Mouse (Mus musculus) limb, embryonic 14.5 days (tissue): ENCODE data around the gene Lrrk1. TPM values are rescaled to one million over a fixed set of nuclear protein-coding genes. Genes with fewer than 3 reads are reported as not detected.
A peak's percentile ranks its signal among the peaks of the same experiment; 100 is the strongest.

Experiments used
- ATAC-seq: fragments of 200-750 bp; cut with Nextera tagmentation; 2 replicates; pipeline ENCODE4 v1.8.0; 2017; ENCODE audit warnings: low read depth, moderate number of reproducible peaks, moderate TSS enrichment; ENCODE audit not compliant: low FRiP score
- DNase-seq: peaks from one replicate; pipeline ENCODE4 v3.0.0-alpha.2; 2015; ENCODE audit warnings: low spot score
- H3K27ac ChIP-seq: fragments of 300-500 bp; sonication (generic); replicated peaks from 2 replicates; pipeline ENCODE4 v1.5.1; 2014; ENCODE audit warnings: low read depth, mild to moderate bottlenecking, low read length, moderate library complexity, mixed read lengths
- H3K27me3 ChIP-seq: fragments of 300-500 bp; sonication (generic); 2 replicates; pipeline ENCODE4 v1.6.1; 2014; ENCODE audit warnings: low read length, mixed read lengths; ENCODE audit not compliant: control insufficient read depth, insufficient read depth
- H3K36me3 ChIP-seq: fragments of 300-500 bp; sonication (generic); 2 replicates; pipeline ENCODE4 v1.6.1; 2014; ENCODE audit warnings: mild to moderate bottlenecking, low read length, moderate library complexity, mixed read lengths; ENCODE audit not compliant: control insufficient read depth, insufficient read depth
- H3K4me1 ChIP-seq: fragments of 300-500 bp; sonication (generic); 2 replicates; pipeline ENCODE4 v1.6.1; 2014; ENCODE audit warnings: antibody characterized with exemption, low read length, mixed read lengths; ENCODE audit not compliant: control insufficient read depth, insufficient read depth
- H3K4me2 ChIP-seq: fragments of 300-500 bp; sonication (generic); replicated peaks from 2 replicates; pipeline ENCODE4 v1.6.1; 2014; ENCODE audit warnings: low read depth, mild to moderate bottlenecking, low read length, moderate library complexity; ENCODE audit not compliant: severe bottlenecking
- H3K4me3 ChIP-seq: fragments of 300-500 bp; sonication (generic); replicated peaks from 2 replicates; pipeline ENCODE4 v1.5.1; 2014; ENCODE audit warnings: low read length
- H3K9ac ChIP-seq: fragments of 300-500 bp; sonication (generic); 2 replicates; pipeline ENCODE4 v1.6.1; 2014; ENCODE audit warnings: mild to moderate bottlenecking, low read depth, low read length, moderate library complexity; ENCODE audit not compliant: severe bottlenecking
- H3K9me3 ChIP-seq: fragments of 300-500 bp; sonication (generic); 2 replicates; pipeline ENCODE4 v1.6.1; 2016; ENCODE audit warnings: low read length; ENCODE audit not compliant: control insufficient read depth
- POLR2A ChIP-seq: fragments of 200-500 bp; IDR thresholded peaks from 2 replicates; pipeline ENCODE4 v1.8.0; 2012; ENCODE audit warnings: inconsistent platforms, mild to moderate bottlenecking, moderate library complexity, borderline replicate concordance; ENCODE audit not compliant: insufficient read depth, insufficient read length; ENCODE audit errors: extremely low read depth
- WGBS: fragments of 180-500 bp; shearing (Covaris S2); extraction: QIAGEN DNeasy Blood & Tissue Kit; methylation state at CpG from one replicate; pipeline ENCODE4 v1.1.7; 2014; 5-methylcytosine and 5-hydroxymethylcytosine counted together
- polyA plus RNA-seq, 2 experiments: library from polyadenylated mRNA; depleted of rRNA in 1 of 2; stranded (reverse) in 1 of 2; unstranded in 1 of 2; fragments of >200 nt; fragmentation: Nextera tagmentation in 1 of 2; extraction: Ambion mirVana in 1 of 2; gene quantifications; 2 replicates each; pipeline versions ENCODE4 v1.2.1 to v1.2.3; 2012 to 2014

The Lrrk1 gene
- polyA plus RNA-seq, 2 experiments = 13.1 to 16.1 TPM

DNA sequence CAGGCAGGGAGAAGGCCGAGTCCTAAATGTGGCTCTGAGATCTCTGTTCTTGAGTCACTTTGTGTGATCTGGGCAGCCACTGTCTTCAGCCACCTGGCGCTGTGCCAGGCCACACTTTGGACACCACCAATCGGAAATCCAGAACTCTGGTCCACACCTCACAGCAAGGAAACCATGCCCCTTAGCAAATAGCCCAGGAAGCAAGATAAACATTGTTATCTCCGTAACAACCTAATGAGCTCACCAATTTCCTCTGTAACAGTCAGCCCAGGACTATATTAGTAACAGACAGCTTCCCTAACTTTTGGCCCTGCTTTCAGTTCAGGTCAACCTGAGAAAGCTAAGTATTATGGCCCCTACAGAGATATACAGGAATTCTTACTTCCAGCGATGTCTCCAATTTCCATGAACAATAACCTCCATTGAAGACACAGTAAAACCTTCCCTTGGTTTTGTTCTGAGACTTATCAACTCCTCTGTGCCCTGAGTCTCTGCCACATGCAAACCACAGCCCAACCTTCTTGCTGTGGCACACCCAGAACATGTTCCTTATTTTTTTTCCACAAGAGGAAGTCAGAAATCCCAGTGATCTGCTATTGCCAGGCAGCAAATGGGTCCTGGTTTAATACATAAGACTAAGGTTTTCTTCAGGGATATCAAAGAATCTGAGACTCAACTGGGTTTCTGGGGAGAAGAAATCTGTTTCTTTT, 78.8 kb downstream of the Lrrk1 start:
- DNase-seq (no peak), ATAC-seq (no peak)
- no peaks in the 10 kb centered on the region for H3K9me3 ChIP-seq
- no peak overlapping the region for H3K4me2 ChIP-seq
- no peaks in the 10 kb centered on the region for H3K36me3 ChIP-seq
- no peak overlapping the region for H3K9ac ChIP-seq
- H3K27me3 ChIP-seq = no peaks in the 10 kb centered on the region
- no peaks in the 10 kb centered on the region for H3K4me1 ChIP-seq
- no peak for TF ChIP-seq POLR2A
- 67% methylated on average over 5 of the region's 5 CpGs for WGBS
- no peak overlapping the region for H3K4me3 ChIP-seq
- H3K27ac ChIP-seq = no peak overlapping the region

GRCm38 (mm10) chr7:66308581-66309239, 79.4 kb downstream of the Lrrk1 start:
- no peak overlapping the region for H3K27ac ChIP-seq
- no peaks in the 10 kb centered on the region for H3K4me1 ChIP-seq
- no peaks in the 10 kb centered on the region for H3K27me3 ChIP-seq
- H3K36me3 ChIP-seq = no peaks in the 10 kb centered on the region
- TF ChIP-seq POLR2A = no peak
- H3K4me3 ChIP-seq = no peak overlapping the region
- H3K9ac ChIP-seq = no peak overlapping the region
- 63% methylated on average over 13 of the region's 13 CpGs for whole genome bisulfite sequencing
- DNase-seq (no peak), ATAC-seq (no peak)
- no peaks in the 10 kb centered on the region for H3K9me3 ChIP-seq
- H3K4me2 ChIP-seq = no peak overlapping the region

- 75% methylated on average over 2 of the region's 2 CpGs for WGBS
- H3K36me3 ChIP-seq = no peaks in the 10 kb centered on the region
- ATAC-seq (no peak), DNase-seq (no peak)
- no peaks in the 10 kb centered on the region for H3K9me3 ChIP-seq
- no peak overlapping the region for H3K9ac ChIP-seq
- no peak overlapping the region for H3K4me2 ChIP-seq
- no peaks in the 10 kb centered on the region for H3K4me1 ChIP-seq
- H3K4me3 ChIP-seq = no peak overlapping the region
- H3K27me3 ChIP-seq = no peaks in the 10 kb centered on the region
- no peak for TF ChIP-seq POLR2A
- H3K27ac ChIP-seq = no peak overlapping the region
These were observed 80.4 kb downstream of the Lrrk1 start for GRCm38 (mm10) chr7:66307791-66308190.

DNA sequence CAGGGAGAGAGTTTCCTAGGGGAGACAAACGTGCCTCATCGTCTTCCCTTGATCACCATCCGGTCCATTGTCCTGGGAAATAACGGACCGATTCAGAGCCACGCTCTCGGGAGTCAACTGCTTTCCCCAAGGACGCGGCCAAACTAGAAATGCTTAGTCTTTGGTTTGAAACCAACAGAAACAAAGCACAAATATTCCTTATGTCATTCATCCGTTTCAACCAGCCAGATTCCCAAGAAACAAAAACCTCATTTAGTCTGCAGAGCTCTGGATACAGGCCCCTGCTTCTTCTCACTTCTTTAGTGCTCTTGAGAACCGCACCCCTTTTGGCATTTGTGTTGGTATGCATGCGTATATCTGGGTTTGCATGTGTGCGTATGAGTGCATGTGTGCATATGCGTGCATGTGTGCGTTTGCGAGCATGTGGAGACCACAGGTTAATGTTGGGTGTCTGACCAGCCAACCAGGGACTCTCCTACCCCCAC, 82.4 kb downstream of the Lrrk1 start:
- H3K27ac ChIP-seq = no peak overlapping the region
- H3K4me1 ChIP-seq = no peaks in the 10 kb centered on the region
- ATAC-seq (no peak), DNase-seq (no peak)
- H3K4me3 ChIP-seq = no peak overlapping the region
- H3K27me3 ChIP-seq = no peaks in the 10 kb centered on the region
- H3K4me2 ChIP-seq = no peak overlapping the region
- TF ChIP-seq POLR2A = no peak
- H3K36me3 ChIP-seq = no peaks in the 10 kb centered on the region
- WGBS = 88% methylated on average over 16 of the region's 16 CpGs
- no peaks in the 10 kb centered on the region for H3K9me3 ChIP-seq
- no peak overlapping the region for H3K9ac ChIP-seq

DNA sequence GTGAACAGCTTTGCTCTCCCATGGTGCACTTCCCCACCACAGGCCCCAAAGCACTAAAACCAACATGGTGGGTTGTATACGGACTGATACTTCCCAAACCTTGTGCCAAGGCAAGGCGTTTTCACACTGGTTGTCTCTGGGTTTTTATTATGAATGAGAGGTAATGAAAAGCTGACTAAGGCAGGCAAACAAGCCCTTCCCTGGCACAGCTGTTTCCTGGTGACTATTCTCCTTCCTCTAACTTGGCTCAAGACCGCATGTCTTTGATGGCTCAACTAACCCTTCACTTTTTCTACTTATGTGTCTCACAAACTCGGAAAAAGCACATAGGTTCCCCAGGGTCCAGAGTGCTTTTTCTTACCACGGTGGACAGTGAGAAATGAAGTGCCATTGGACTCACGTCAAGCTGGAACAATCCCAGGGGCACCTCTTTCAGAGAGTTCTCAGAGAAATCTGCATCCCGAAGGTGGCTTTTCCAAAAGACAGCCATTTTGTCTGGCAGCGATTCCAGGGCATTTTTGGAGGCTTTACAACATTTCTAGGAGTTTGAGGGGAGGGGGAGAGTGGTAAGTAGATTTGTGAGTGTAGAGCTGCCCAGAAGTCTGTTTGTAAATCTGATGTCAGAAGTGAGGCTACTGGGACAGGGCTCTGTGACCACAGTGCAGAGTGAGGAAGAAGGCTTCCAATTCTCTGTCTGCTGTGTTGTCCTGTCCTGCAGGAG, 83.0 kb downstream of the Lrrk1 start:
- no peak overlapping the region for H3K9ac ChIP-seq
- 0 out of 2 replicates have a peak overlapping the region, but pooled peaks have one; percentile 19 for H3K27ac ChIP-seq
- H3K4me3 ChIP-seq = no peak overlapping the region
- no peak overlapping the region for H3K4me2 ChIP-seq
- no peak for ATAC-seq
- 74% methylated on average over 8 of the region's 8 CpGs for WGBS
- H3K4me1 ChIP-seq = no peaks in the 10 kb centered on the region
- H3K9me3 ChIP-seq = no peaks in the 10 kb centered on the region
- DNase-seq = no peak
- TF ChIP-seq POLR2A = no peak
- H3K36me3 ChIP-seq = no peaks in the 10 kb centered on the region
- H3K27me3 ChIP-seq = no peaks in the 10 kb centered on the region
